Mouse (Mus musculus): ENCODE measurements at regions not wholly inside any gene's neighbourhood (a gene's known extent, or its start where the extent isn't known, plus 50 kb on each side); places are given as distances from the start of the nearest gene placed in this dataset.
A peak's percentile ranks its signal among the peaks of the same experiment; 100 is the strongest.
"Not testable (repeated sequence)": the region's sequence is repeated elsewhere in the genome, so short reads cannot be mapped to it uniquely, and the experiment has no call there.

GRCm38 (mm10) chr17:29430401-29430800 lies 60.2 kb upstream of the Pim1 start:
- DNase-seq, result no peak
- intact Hi-C loops (cut with DNase I), result no loop called here

- intact Hi-C loops (cut with DNase I), result no loop called here
- no peak for DNase-seq
Observed at GRCm38 (mm10) chr17:29430806-29431205, 59.7 kb upstream of the Pim1 start.

- no peak for DNase-seq
- intact Hi-C loops (cut with DNase I), result no loop called here
Observed at GRCm38 (mm10) chr17:29431553-29432297, 58.8 kb upstream of the Pim1 start.

- DNase-seq, result no peak
- intact Hi-C loops (cut with DNase I), result no loop called here
Observed at GRCm38 (mm10) chr17:29432666-29433065, 57.9 kb upstream of the Pim1 start.

- no peak for DNase-seq
- intact Hi-C loops (cut with DNase I), result no loop called here
Observed at GRCm38 (mm10) chr17:29433370-29433769, 57.2 kb upstream of the Pim1 start.

GRCm38 (mm10) chr17:29434074-29434944 lies 56.2 kb upstream of the Pim1 start:
- intact Hi-C loops (cut with DNase I), result no loop called here
- no peak for DNase-seq

GRCm38 (mm10) chr17:29435345-29436006 lies 55.1 kb upstream of the Pim1 start:
- DNase-seq, result no peak
- intact Hi-C loops (cut with DNase I), result no loop called here

- intact Hi-C loops (cut with DNase I); DNase-seq: not testable (repeated sequence)
Observed at GRCm38 (mm10) chr17:29436484-29436870, 54.1 kb upstream of the Pim1 start.

- intact Hi-C loops (cut with DNase I), result no loop called here
Observed at GRCm38 (mm10) chr17:29436871-29437534, 53.5 kb upstream of the Pim1 start.

GRCm38 (mm10) chr17:29437535-29438324 lies 52.8 kb upstream of the Pim1 start:
- no peak for DNase-seq
- intact Hi-C loops (cut with DNase I), result no loop called here

More at GRCm38 (mm10) chr17:29436871-29437534, 53.5 kb upstream of the Pim1 start:
- DNase-seq, result peak; percentile 81 to 87

GRCm38 (mm10) chr17:29438347-29439235 lies 52.0 kb upstream of the Pim1 start:
- intact Hi-C loops (cut with DNase I), result no loop called here
- peak; percentile 60 to 77 for DNase-seq

- intact Hi-C loops (cut with DNase I), result no loop called here
- DNase-seq, result no peak
Observed at GRCm38 (mm10) chr17:29439992-29440391, 50.6 kb upstream of the Pim1 start.

GRCm38 (mm10) chr17:29440490-29440889 lies 50.1 kb upstream of the Pim1 start:
- intact Hi-C loops (cut with DNase I), result no loop called here
- DNase-seq, result no peak

All from heart, postnatal 14 days (tissue).